Mouse (Mus musculus) layer of hippocampus, adult 2 months (tissue): ENCODE measurements at regions not wholly inside any gene's neighbourhood (a gene's known extent, or its start where the extent isn't known, plus 50 kb on each side); places are given as distances from the start of the nearest gene placed in this dataset.
A peak's percentile ranks its signal among the peaks of the same experiment; 100 is the strongest.

Experiments used
- DNase-seq, 2 experiments: peaks; one replicate each; pipeline ENCODE4 v3.0.0; 2022; ENCODE audit warnings: low spot score in 2 of 2
- H3K27ac ChIP-seq: fragments of 200-600 bp; 2 replicates; pipeline ENCODE4 v1.8.1; 2022
- H3K4me3 ChIP-seq: fragments of 200-600 bp; 2 replicates; pipeline ENCODE4 v1.8.1; 2022; ENCODE audit warnings: mild to moderate bottlenecking
- CTCF ChIP-seq: fragments of 200-600 bp; conservative IDR thresholded peaks from 2 replicates; pipeline ENCODE4 v1.8.1; 2022; ENCODE audit warnings: antibody characterized with exemption, mild to moderate bottlenecking, moderate library complexity

GRCm38 (mm10) chr13:113536306-113536705 lies 82.1 kb downstream of the Snx18 start:
- no peak for DNase-seq
- no peak overlapping the region for H3K4me3 ChIP-seq
- no peak overlapping the region for H3K27ac ChIP-seq
- no peak for TF ChIP-seq CTCF

- no peak for TF ChIP-seq CTCF
- H3K27ac ChIP-seq: no peak overlapping the region
- no peak overlapping the region for H3K4me3 ChIP-seq
- DNase-seq: no peak
Measured at GRCm38 (mm10) chr13:113534664-113535455, 83.5 kb downstream of the Snx18 start.

- no peak overlapping the region for H3K27ac ChIP-seq
- no peak for TF ChIP-seq CTCF
- no peak overlapping the region for H3K4me3 ChIP-seq
- DNase-seq: no peak
Measured at GRCm38 (mm10) chr13:113533884-113534445, 84.4 kb downstream of the Snx18 start.

- TF ChIP-seq CTCF: no peak
- Histone ChIP-seq H3K4me3 (no peak overlapping the region), H3K27ac (no peak overlapping the region)
- DNase-seq: no peak
Measured at GRCm38 (mm10) chr13:113526997-113527396, 91.4 kb downstream of the Snx18 start.

- DNase-seq: no peak
- Histone ChIP-seq H3K27ac (no peak overlapping the region), H3K4me3 (no peak overlapping the region)
- TF ChIP-seq CTCF: no peak
Measured at GRCm38 (mm10) chr13:113523503-113523902, 94.9 kb downstream of the Snx18 start.

GRCm38 (mm10) chr13:113518144-113518543 lies 100.2 kb downstream of the Snx18 start:
- no peak for TF ChIP-seq CTCF
- H3K27ac ChIP-seq: no peak overlapping the region
- H3K4me3 ChIP-seq: no peak overlapping the region
- DNase-seq: no peak

GRCm38 (mm10) chr13:113516102-113516501 lies 102.3 kb downstream of the Snx18 start:
- DNase-seq: no peak
- TF ChIP-seq CTCF: no peak
- Histone ChIP-seq H3K4me3 (no peak overlapping the region), H3K27ac (no peak overlapping the region)

- peak; percentile 54 for TF ChIP-seq CTCF
- Histone ChIP-seq H3K27ac (peak overlapping the region; percentile 68), H3K4me3 (no peak overlapping the region; the same call in 1 of the 2 replicates)
- DNase-seq: peak in 1 of 2 experiments; percentile 8
Measured at GRCm38 (mm10) chr13:113515162-113515600, 103.2 kb downstream of the Snx18 start.

GRCm38 (mm10) chr13:113509403-113510185 lies 108.8 kb downstream of the Snx18 start:
- no peak overlapping the region; the same call in 1 of the 2 replicates for H3K27ac ChIP-seq
- no peak overlapping the region for H3K4me3 ChIP-seq

GRCm38 (mm10) chr13:113508124-113508728 lies 110.1 kb downstream of the Snx18 start:
- Histone ChIP-seq H3K4me3 (no peak overlapping the region), H3K27ac (peak overlapping the region; percentile 36; the same call in 1 of the 2 replicates)
- TF ChIP-seq CTCF: no peak
- no peak for DNase-seq

More at GRCm38 (mm10) chr13:113509403-113510185, 108.8 kb downstream of the Snx18 start:
- no peak for TF ChIP-seq CTCF
- DNase-seq: peak; percentile 46 to 51

- no peak for TF ChIP-seq CTCF
- no peak overlapping the region for H3K27ac ChIP-seq
- no peak for DNase-seq
- H3K4me3 ChIP-seq: no peak overlapping the region
Measured at GRCm38 (mm10) chr13:113502528-113502927, 115.8 kb downstream of the Snx18 start.

- no peak for TF ChIP-seq CTCF
- DNase-seq: no peak
- no peak overlapping the region for H3K4me3 ChIP-seq
- H3K27ac ChIP-seq: no peak overlapping the region
Measured at GRCm38 (mm10) chr13:113502059-113502458, 116.3 kb downstream of the Snx18 start.

- H3K4me3 ChIP-seq: no peak overlapping the region
- DNase-seq: no peak
- H3K27ac ChIP-seq: no peak overlapping the region
- TF ChIP-seq CTCF: no peak
Measured at GRCm38 (mm10) chr13:113500373-113500990, 117.9 kb downstream of the Snx18 start.
